Mouse (Mus musculus) kidney, adult 18-20 months (tissue): ENCODE results near the gene Noct.

ENCODE experiments used
- DNase-seq: peaks from one replicate; pipeline ENCODE4 v3.0.0; 2021

Gene Noct

GRCm38 (mm10) chr3:51278433-51278832 lies 54.2 kb downstream of the Noct start:
- DNase-seq, result no peak

- no peak for DNase-seq
Observed at GRCm38 (mm10) chr3:51281727-51282126, 57.5 kb downstream of the Noct start.

GRCm38 (mm10) chr3:51284375-51284774 lies 60.1 kb downstream of the Noct start:
- no peak for DNase-seq

GRCm38 (mm10) chr3:51288880-51289821 lies 64.9 kb downstream of the Noct start:
- DNase-seq, result peak; percentile 84

- DNase-seq, result no peak
Observed at GRCm38 (mm10) chr3:51294251-51294650, 70.0 kb downstream of the Noct start.

GRCm38 (mm10) chr3:51295225-51295624 lies 71.0 kb downstream of the Noct start:
- no peak for DNase-seq

GRCm38 (mm10) chr3:51296790-51297189 lies 72.5 kb downstream of the Noct start:
- DNase-seq, result no peak
